Mouse (Mus musculus): Measurements from ENCODE around the gene Bach2.

- TF ChIP-seq CTCF (IDR thresholded peaks at IDR 0.05; ENCODE audit: extremely low read depth, insufficient read depth, insufficient read length, insufficient replicate concordance) (no peak), POLR2A (IDR thresholded peaks at IDR 0.05; ENCODE audit: low read depth, low read length) (no peak)
Measured at GRCm38 (mm10) chr4:32430981-32431380, 192.4 kb downstream of the Bach2 start.

Data from spleen, adult 2 months (tissue).